Mouse (Mus musculus) hindbrain, embryonic 11.5 days (tissue): ENCODE data around the gene Cyba. TPM values are rescaled to one million over a fixed set of nuclear protein-coding genes. Genes with fewer than 3 reads are reported as not detected.

Experiments
- polyA plus RNA-seq: library from polyadenylated mRNA; unstranded; fragments of >200 nt; fragmentation: Nextera tagmentation; extraction: Ambion mirVana; gene quantifications from 2 replicates; pipeline ENCODE4 v1.2.1, GENCODE M21; 2014

Cyba gene
- polyA plus RNA-seq, 1 experiment from 2014 or later, result 52.7 TPM

Other genes with a start within 250 kb of the Cyba start
- 1.6 and 1.9 TPM in 2 replicates for gene Zfpm1, start 150.8 kb downstream of the Cyba start, polyA plus RNA-seq
- gene Trhr2, start 72.2 kb downstream of the Cyba start, polyA plus RNA-seq, result 0.11 and 0.25 TPM in 2 replicates
- 38.4 and 38.6 TPM in 2 replicates for gene Zc3h18, start 56.3 kb downstream of the Cyba start, polyA plus RNA-seq
- not detected in 2 replicates for gene Il17c, start 10.9 kb downstream of the Cyba start, polyA plus RNA-seq
- gene Mvd, start 10.5 kb upstream of the Cyba start, polyA plus RNA-seq, result 46.3 and 49.2 TPM in 2 replicates
- gene Snai3, start 27.8 kb upstream of the Cyba start, polyA plus RNA-seq, result not detected in 2 replicates
- gene Rnf166, start 43.1 kb upstream of the Cyba start, polyA plus RNA-seq, result 24.2 and 27.6 TPM in 2 replicates
- 65.6 and 67.5 TPM in 2 replicates for gene Ctu2, start 43.2 kb upstream of the Cyba start, polyA plus RNA-seq
- gene Piezo1, start 118.4 kb upstream of the Cyba start, polyA plus RNA-seq, result 5.2 and 5.3 TPM in 2 replicates
- 19.8 and 21.3 TPM in 2 replicates for gene Cdt1, start 135.1 kb upstream of the Cyba start, polyA plus RNA-seq
- gene Aprt, start 144.0 kb upstream of the Cyba start, polyA plus RNA-seq, result 194 and 206 TPM in 2 replicates
- 4.7 and 6.2 TPM in 2 replicates for gene Galns, start 178.5 kb upstream of the Cyba start, polyA plus RNA-seq
- 48.3 and 60.2 TPM in 2 replicates for gene Trappc2l, start 178.7 kb upstream of the Cyba start, polyA plus RNA-seq
- not detected in 2 replicates for gene Pabpn1l, start 189.8 kb upstream of the Cyba start, polyA plus RNA-seq